Mouse (Mus musculus): ENCODE measurements around the gene Mapk12. TPM values are rescaled to one million over a fixed set of nuclear protein-coding genes. Genes with fewer than 3 reads are reported as not detected.

The Mapk12 gene
- 3.8 and 4.7 TPM in 2 replicates for polyA plus RNA-seq (2015; fragmentation: Nextera tagmentation; extraction: Ambion mirVana)

DNA sequence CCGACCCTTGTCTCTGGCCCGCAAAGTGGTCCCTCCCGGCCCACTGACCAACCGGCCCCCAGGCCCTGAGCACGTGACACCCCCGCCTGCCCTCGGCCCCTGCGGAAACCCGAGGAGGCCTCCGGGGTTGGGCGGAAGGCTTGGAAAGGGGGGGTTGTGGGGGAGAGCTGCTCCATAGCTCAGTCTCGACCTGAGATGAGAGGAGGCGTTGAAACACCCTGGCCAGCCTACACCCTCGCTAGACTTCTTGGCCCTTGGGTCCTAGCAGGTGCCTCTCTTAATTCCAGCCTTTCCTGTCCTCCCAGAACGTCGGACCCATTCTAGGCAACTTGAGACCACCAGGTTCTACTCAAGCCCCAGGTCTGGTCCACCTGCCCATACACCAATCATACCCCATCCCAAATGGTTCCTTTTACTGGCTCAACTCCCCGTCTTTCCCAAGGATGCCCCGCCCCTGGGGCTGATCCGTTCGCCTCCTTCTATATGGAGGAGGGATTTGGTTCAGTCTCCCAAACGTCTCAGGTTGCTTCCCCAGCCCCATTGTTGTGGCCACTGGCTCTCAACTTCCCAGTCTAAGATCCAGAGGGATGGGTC is at the start of gene Mapk12:
Gene Mapk12 (minus strand): TSS at position 45 of the 594 bp plus-strand sequence.
- no peaks in the 10 kb centered on the region for H3K9me3 ChIP-seq
- peak; percentile 48; the same call in 1 of the 2 replicates for ATAC-seq (ENCODE audit: insufficient read depth, low FRiP score, low read depth)
- H3K9ac ChIP-seq = no peak within 1 kb of the TSS; the same call in 1 of the 2 replicates
- H3K4me1 ChIP-seq = peaks cover 14% of the 10 kb centered on the region
- WGBS = under 1% methylated on average over 21 of the region's 21 CpGs
- H3K36me3 ChIP-seq = no peaks in the 10 kb centered on the region
- H3K27ac ChIP-seq = no peak within 1 kb of the TSS
- peak within 1 kb of the TSS; percentile 91 for H3K4me2 ChIP-seq
- peak within 1 kb of the TSS; percentile 51 for H3K4me3 ChIP-seq (replicated peaks)
- peaks cover 60% of the 10 kb centered on the region for H3K27me3 ChIP-seq (replicated peaks)

DNA sequence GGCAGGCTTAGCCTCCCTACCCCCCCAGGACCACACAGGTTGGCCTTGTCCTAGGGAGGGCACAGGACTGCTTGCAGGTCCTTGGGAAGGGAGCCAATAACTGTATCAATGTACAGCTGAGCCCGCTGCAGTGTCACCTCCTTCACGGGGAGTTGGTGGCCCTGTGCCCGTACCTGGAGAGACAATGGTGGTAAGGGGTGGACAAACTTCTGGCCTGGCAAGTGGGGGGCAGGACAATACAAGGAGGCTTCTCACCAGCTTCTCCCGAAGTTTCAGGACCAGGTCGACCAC is 44.4 kb upstream of the Mapk12 start:
- Histone ChIP-seq H3K27me3 (replicated peaks) (no peaks in the 10 kb centered on the region), H3K36me3 (no peaks in the 10 kb centered on the region), H3K4me1 (peaks cover 15% of the 10 kb centered on the region; the same call in 1 of the 2 replicates), H3K9ac (no peak overlapping the region), H3K4me3 (replicated peaks) (no peak overlapping the region), H3K27ac (no peak overlapping the region), H3K9me3 (no peaks in the 10 kb centered on the region), H3K4me2 (no peak overlapping the region)
- no peak for ATAC-seq (ENCODE audit: insufficient read depth, low FRiP score, low read depth)
- 82% methylated on average over 5 of the region's 5 CpGs for whole genome bisulfite sequencing

DNA sequence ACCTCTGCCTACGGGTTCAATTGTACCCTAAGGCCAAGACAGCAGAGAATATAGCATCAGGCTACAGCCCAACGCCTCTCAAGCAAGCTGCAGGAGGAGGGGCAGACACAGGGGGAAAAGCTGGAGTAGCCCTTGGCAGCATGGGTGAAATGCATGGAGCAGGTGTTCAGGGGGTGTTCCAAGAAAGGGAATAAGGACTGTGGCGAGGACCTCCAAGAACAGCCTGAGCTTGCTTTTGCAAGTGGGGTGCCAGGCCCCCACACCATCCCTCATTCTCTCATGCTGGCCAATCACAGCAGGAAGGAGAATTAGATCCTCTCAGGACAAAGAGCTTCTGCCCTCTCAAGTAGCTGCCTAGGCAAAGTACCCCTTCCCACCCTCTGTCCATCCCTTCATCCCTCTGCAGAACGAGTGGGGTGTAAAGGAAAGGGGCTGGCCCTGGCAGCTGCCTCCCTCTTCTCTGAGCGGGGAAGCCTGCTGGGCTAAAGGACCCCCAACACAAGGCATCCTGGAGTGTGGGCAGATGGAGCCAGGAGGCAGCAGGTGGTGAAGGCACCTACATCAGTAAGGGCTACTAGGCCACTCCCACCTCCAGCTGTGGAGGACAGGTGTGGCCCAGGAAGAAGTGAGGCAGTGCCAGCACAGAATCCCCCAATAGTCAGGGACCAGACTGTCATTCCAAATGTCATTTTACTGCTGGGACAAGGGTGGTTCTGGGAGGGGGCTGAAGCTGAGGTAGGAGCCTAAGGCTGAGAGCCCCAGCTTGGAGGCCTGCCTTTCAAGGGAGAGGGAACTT is 43.8 kb upstream of the Mapk12 start:
- no peak overlapping the region for H3K4me3 ChIP-seq (replicated peaks)
- no peak overlapping the region for H3K9ac ChIP-seq
- 69% methylated on average over 5 of the region's 5 CpGs for WGBS
- H3K36me3 ChIP-seq = no peaks in the 10 kb centered on the region
- H3K4me1 ChIP-seq = peaks cover 19% of the 10 kb centered on the region; the same call in 1 of the 2 replicates
- H3K27ac ChIP-seq = no peak overlapping the region
- ATAC-seq (ENCODE audit: insufficient read depth, low FRiP score, low read depth) = no peak
- H3K4me2 ChIP-seq = no peak overlapping the region
- no peaks in the 10 kb centered on the region for H3K27me3 ChIP-seq (replicated peaks)
- no peaks in the 10 kb centered on the region for H3K9me3 ChIP-seq

DNA sequence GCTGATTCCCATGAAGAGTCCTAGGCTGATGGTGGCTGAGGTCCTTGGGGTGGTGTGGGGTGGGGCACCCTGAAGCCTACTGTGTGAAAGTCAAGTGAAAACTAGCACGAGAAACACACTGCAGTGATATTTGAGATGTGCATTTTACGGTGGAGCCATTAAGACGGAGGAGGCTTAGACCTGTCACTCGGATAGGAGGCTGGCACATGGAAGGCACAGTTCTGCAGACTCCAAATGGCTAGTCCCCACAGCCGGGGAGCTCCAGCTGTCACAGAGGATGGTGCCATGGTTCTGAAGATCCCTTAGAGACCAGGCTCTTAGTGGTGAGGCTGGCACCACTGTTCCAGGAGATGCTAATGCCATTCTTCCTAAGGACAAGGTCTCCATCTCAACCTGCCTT is 42.3 kb upstream of the Mapk12 start:
- Histone ChIP-seq H3K4me1 (peaks cover 33% of the 10 kb centered on the region), H3K4me2 (peak overlapping the region; percentile 32; the same call in 1 of the 2 replicates), H3K27ac (peak overlapping the region; percentile 95; the same call in 1 of the 2 replicates), H3K9me3 (no peaks in the 10 kb centered on the region), H3K27me3 (replicated peaks) (no peaks in the 10 kb centered on the region), H3K9ac (no peak overlapping the region), H3K36me3 (no peaks in the 10 kb centered on the region), H3K4me3 (replicated peaks) (no peak overlapping the region)
- ATAC-seq (ENCODE audit: insufficient read depth, low FRiP score, low read depth) = no peak
- 70% methylated on average over 5 of the region's 5 CpGs for WGBS

DNA sequence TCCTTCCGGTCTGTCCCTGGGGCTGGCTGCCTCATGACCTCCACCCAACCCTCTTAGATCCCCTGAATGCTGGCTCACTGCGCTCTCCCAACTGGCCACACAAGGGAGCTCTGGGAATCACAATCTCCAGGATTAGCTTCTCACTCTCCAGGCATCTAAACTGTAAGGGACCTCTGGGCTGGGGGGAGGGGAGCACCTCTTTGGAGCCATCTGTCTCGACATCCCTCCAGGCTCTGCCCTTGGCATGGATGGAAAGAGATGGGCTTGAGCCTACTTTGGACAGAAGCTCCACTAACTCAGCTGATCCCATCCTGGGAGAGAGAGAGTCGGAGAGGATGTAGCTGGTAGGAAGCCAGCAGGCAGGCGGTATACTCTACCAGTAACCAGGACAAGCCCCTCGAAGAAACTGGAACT is 41.8 kb upstream of the Mapk12 start:
- ATAC-seq (ENCODE audit: insufficient read depth, low FRiP score, low read depth) = no peak
- no peak overlapping the region for H3K9ac ChIP-seq
- H3K4me2 ChIP-seq = peak overlapping the region; percentile 32; the same call in 1 of the 2 replicates
- peaks cover 38% of the 10 kb centered on the region for H3K4me1 ChIP-seq
- H3K27ac ChIP-seq = peak overlapping the region; percentile 95
- H3K36me3 ChIP-seq = no peaks in the 10 kb centered on the region
- WGBS = 30% methylated on average over 6 of the region's 6 CpGs
- no peaks in the 10 kb centered on the region for H3K9me3 ChIP-seq
- no peak overlapping the region for H3K4me3 ChIP-seq (replicated peaks)
- H3K27me3 ChIP-seq (replicated peaks) = no peaks in the 10 kb centered on the region

DNA sequence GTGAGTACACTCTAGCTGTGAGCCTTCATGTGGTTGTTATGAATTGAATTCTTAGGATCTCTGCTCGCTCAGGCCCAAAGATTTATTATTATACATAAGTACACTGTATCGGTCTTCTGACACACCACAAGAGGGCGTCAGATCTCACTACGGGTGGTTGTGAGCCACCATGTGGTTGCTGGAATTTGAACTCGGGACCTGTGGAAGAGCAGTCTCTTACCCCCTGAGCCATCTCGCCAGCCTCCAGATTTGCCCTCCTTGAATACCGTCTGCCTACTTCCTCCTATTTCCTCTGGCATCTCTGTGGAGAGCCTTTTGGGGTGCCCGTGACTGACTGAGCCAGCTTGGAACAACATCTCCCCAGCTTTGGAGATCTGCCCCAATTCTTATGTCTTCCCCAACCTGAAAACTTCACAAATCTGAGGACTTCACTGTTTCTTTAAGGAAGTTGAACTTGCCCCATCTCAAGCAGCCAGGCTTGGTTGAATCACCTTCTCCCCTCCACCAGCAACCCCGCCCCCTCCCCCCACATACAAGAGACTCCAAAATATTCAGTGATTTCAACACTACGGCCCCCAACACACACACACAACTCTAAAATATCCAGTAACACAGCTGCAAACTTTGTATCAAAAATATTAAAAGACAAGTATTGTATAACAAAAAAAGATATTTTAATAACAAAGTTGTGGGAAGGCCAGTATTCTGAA is 41.2 kb upstream of the Mapk12 start:
- Histone ChIP-seq H3K4me2 (peak overlapping the region; percentile 92), H3K4me1 (peaks cover 44% of the 10 kb centered on the region), H3K9ac (no peak overlapping the region), H3K36me3 (no peaks in the 10 kb centered on the region), H3K27ac (peak overlapping the region; percentile 95), H3K9me3 (no peaks in the 10 kb centered on the region), H3K4me3 (replicated peaks) (no peak overlapping the region), H3K27me3 (replicated peaks) (no peaks in the 10 kb centered on the region)
- WGBS = 61% methylated on average over 10 of the region's 10 CpGs
- ATAC-seq (ENCODE audit: insufficient read depth, low FRiP score, low read depth) = no peak

DNA sequence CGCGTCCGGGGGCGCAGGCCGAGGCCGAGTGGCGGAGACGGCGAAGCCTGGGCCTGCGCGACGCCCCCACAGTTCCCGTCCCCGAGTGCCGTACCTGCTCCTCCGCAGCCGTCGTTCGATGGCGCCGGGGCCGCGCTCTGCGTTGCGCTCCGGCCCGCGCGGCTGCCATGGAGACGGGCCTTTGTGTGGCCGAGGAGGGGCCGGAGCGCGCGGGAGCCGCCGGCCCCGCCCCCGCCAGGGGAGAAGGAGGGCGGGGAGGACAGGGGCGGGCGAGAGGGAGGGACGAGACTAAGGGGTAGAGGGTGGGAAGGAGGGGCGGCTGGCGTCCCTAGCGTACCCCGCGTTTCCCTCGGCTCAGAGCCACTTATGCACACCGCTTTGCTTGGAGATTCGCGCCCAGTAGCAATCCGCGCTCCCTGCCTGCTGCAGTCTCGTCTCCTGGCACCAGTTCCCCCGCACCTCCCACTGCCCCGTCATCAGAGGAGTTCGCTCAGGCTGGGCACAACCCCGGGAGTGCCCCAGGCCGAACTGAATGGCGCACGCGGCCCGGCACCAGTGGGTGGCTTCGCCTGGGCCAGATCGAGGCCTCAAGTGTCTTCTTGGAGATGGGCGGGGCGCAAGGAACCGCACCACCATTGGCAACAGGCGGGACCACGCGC is 40.2 kb upstream of the Mapk12 start, which contains the start of gene Plxnb2:
Gene Plxnb2 (minus strand): TSS at position 218 of the 659 bp plus-strand sequence.
- Histone ChIP-seq H3K36me3 (no peaks in the 10 kb centered on the region), H3K9me3 (no peaks in the 10 kb centered on the region), H3K27ac (peak within 1 kb of the TSS; percentile 95), H3K4me3 (replicated peaks) (peak within 1 kb of the TSS; percentile 86), H3K4me1 (peaks cover 54% of the 10 kb centered on the region), H3K4me2 (peak within 1 kb of the TSS; percentile 92), H3K9ac (peak within 1 kb of the TSS; percentile 80), H3K27me3 (replicated peaks) (no peaks in the 10 kb centered on the region)
- peak; percentile 81 for ATAC-seq (ENCODE audit: insufficient read depth, low FRiP score, low read depth)
- under 1% methylated on average over 50 of the region's 72 CpGs for WGBS

DNA sequence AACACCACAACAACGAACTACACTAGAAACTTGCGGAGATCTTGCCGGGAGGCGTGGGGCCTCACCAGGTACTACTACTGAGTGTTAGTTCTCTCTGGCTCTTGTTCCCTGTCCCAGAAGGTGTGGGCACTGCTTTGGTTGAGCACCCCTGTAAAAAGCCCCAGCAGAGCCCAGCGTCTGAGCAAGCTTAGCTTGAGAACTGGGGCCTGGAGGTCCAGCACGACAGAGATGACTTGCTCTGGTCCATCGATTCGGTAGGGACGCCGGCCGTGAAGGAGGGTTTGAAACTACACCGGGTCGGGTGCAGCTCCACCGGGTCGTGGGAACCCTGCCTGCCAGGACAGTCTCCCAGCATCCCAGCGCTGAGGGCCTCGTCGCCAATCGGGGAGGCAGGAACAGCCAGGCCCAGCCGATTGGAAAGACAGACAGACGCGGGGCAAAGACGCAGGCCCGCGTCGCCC is 39.6 kb upstream of the Mapk12 start:
- under 1% methylated on average over 26 of the region's 26 CpGs for WGBS
- no peaks in the 10 kb centered on the region for H3K9me3 ChIP-seq
- peak overlapping the region; percentile 95 for H3K27ac ChIP-seq
- peak overlapping the region; percentile 80 for H3K9ac ChIP-seq
- H3K36me3 ChIP-seq = no peaks in the 10 kb centered on the region
- H3K4me3 ChIP-seq (replicated peaks) = peak overlapping the region; percentile 86
- peak overlapping the region; percentile 92 for H3K4me2 ChIP-seq
- no peaks in the 10 kb centered on the region for H3K27me3 ChIP-seq (replicated peaks)
- no peak for ATAC-seq (ENCODE audit: insufficient read depth, low FRiP score, low read depth)
- peaks cover 60% of the 10 kb centered on the region for H3K4me1 ChIP-seq

DNA sequence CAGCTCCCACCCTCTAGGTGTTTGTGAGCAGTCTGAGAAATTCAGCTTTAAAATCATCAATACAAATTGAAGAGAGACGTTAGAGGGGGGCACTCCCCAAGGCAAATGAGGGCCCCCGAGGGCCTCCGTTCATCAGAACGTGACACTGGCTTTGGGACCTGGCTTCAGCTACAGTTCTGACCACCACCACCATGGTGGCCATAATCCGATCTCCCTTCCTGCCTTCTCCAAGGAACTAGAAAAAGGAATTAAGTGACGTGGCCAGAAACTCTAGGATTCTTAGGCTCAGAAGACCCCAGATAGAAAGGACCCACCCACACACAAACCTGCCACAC is 39.1 kb upstream of the Mapk12 start:
- Histone ChIP-seq H3K4me1 (peaks cover 64% of the 10 kb centered on the region), H3K4me2 (peak overlapping the region; percentile 92), H3K36me3 (no peaks in the 10 kb centered on the region), H3K9ac (peak overlapping the region; percentile 80; the same call in 1 of the 2 replicates), H3K27ac (peak overlapping the region; percentile 95), H3K4me3 (replicated peaks) (peak overlapping the region; percentile 86), H3K27me3 (replicated peaks) (no peaks in the 10 kb centered on the region), H3K9me3 (no peaks in the 10 kb centered on the region)
- WGBS = 3% methylated on average over 6 of the region's 6 CpGs
- ATAC-seq (ENCODE audit: insufficient read depth, low FRiP score, low read depth) = no peak

DNA sequence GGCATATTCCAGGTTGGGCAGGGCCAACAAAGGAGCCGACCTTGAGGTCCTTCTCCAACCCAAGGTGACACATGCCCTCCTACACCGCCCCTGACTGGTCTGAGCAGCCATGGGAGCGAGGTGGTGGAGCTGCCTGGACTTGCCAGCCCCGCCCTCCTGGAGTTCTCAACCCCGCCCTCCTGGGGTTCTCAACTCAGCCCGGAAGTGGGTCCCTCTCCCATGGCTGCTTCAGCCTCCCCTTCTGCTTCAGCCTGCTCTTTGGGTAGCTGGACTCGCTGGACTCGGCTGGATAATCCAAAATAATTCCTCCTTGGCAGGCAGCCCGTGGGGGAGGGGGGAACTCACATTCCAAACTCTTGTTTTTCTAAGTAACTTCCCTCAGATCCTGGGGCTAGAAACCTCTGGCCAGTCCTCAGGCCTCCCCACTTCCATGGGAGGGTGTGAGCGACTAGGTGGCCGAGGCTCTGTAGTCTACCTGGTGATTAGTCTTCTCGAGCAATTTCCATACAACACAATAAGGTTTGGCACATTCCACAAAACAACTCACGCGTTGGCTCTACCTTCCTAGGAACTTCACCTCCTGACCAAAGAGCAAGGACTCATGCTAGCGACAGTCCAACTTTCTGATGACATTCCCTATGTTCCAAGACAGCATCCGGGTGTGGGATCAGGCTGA is 38.6 kb upstream of the Mapk12 start:
- Histone ChIP-seq H3K27ac (peak overlapping the region; percentile 95), H3K4me2 (peak overlapping the region; percentile 92), H3K36me3 (no peaks in the 10 kb centered on the region), H3K9me3 (no peaks in the 10 kb centered on the region), H3K9ac (peak overlapping the region; percentile 80; the same call in 1 of the 2 replicates), H3K4me1 (peaks cover 69% of the 10 kb centered on the region), H3K27me3 (replicated peaks) (no peaks in the 10 kb centered on the region), H3K4me3 (replicated peaks) (peak overlapping the region; percentile 86)
- ATAC-seq (ENCODE audit: insufficient read depth, low FRiP score, low read depth) = peak; percentile 67
- WGBS = 2% methylated on average over 16 of the region's 16 CpGs

DNA sequence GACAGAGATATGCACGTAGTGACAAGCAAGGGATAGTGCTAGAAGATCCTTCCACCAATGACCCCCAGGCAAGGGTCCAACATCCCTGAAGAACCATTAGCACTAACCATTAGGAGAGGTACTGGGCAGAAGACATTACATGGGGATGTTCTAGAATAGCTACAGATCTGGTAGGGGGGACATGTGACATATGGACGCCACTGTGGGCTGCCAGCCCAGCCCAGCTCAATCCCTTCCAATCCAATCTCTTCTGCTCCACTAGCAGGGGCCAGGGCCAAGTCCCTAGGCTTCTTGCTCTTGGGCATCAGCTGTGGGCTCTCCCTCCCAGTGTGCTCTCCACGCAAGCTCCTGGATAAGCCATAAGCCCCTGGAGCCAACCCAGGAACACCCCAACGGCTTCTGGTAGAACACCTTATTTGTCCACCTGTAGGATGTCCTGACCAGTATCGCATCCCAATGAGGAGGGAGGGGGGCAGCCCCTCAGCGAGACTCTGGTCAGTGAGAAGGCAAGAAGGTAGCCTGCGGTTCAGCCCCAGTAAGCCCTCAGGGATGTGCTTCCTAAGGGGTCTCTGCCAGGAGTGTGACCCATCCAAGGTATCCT is 37.9 kb upstream of the Mapk12 start:
- 64% methylated on average over 7 of the region's 7 CpGs for WGBS
- H3K4me3 ChIP-seq (replicated peaks) = peak overlapping the region; percentile 86

More for the DNA sequence above, 37.9 kb upstream of the Mapk12 start:
- Histone ChIP-seq H3K27me3 (replicated peaks) (no peaks in the 10 kb centered on the region), H3K36me3 (no peaks in the 10 kb centered on the region), H3K9ac (no peak overlapping the region), H3K4me1 (peaks cover 77% of the 10 kb centered on the region), H3K4me2 (peak overlapping the region; percentile 92), H3K9me3 (no peaks in the 10 kb centered on the region), H3K27ac (peak overlapping the region; percentile 95)
- ATAC-seq (ENCODE audit: insufficient read depth, low FRiP score, low read depth) = no peak
